Mouse (Mus musculus) bone marrow, adult 2 months (tissue): ENCODE results near the gene Tmem108.

ENCODE experiments used
- CTCF ChIP-seq: fragments of 200-500 bp; IDR thresholded peaks from 2 replicates; pipeline ENCODE4 v1.5.1; 2011; ENCODE audit warnings: low read length, control low read depth; ENCODE audit not compliant: control insufficient read depth, insufficient read depth
- POLR2A ChIP-seq: fragments of 200-500 bp; IDR thresholded peaks from 2 replicates; pipeline ENCODE4 v1.6.1; 2011; ENCODE audit warnings: low read depth, mild to moderate bottlenecking, control low read depth, low read length, borderline replicate concordance; ENCODE audit not compliant: control insufficient read depth

- TF ChIP-seq CTCF = no peak
- no peak for TF ChIP-seq POLR2A
These were observed 159.8 kb downstream of the Tmem108 start for GRCm38 (mm10) chr9:103601878-103602277.
